Mouse (Mus musculus): ENCODE measurements around the gene Lhpp. TPM values are rescaled to one million over a fixed set of nuclear protein-coding genes. Genes with fewer than 3 reads are reported as not detected.

The Lhpp gene
- polyA plus RNA-seq, 1 experiment from 2014 or later, result 17.3 TPM

DNA sequence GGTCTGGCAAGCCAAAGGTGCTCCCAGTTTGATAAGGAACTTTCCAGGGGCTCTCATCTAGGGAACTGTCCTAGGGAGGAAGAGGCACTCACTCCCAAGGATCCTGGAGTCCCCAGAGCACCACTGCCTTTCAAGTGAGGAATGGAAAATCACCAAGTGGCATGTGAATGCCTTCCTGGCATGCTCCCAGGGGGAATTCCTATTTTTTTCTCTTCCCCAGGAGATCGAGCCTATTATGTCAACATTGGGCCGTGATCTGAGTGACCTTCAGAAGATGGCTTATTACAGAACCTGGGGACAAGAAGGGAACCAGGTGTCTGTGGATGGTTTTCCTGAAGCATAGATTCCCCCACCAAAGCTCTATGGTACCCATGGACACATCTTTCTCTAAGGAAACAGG lies 141.3 kb downstream of the Lhpp start:
- H3K4me1 ChIP-seq, result peaks cover 18% of the 10 kb centered on the region
- no peak overlapping the region for H3K27ac ChIP-seq
- DNase-seq (ENCODE audit: extremely low spot score, low spot score), result no peak
- 92% methylated on average over 2 of the region's 2 CpGs for WGBS
- H3K4me3 ChIP-seq, result no peak overlapping the region
- H3K27me3 ChIP-seq (ENCODE audit: poor library complexity, severe bottlenecking), result no peaks in the 10 kb centered on the region
- no peaks in the 10 kb centered on the region for H3K9me3 ChIP-seq
- peaks cover 82% of the 10 kb centered on the region for H3K36me3 ChIP-seq (replicated peaks)

GRCm38 (mm10) chr7:132753518-132754388 lies 143.3 kb downstream of the Lhpp start:
- Histone ChIP-seq H3K27me3 (ENCODE audit: poor library complexity, severe bottlenecking) (no peaks in the 10 kb centered on the region), H3K4me1 (peaks cover 18% of the 10 kb centered on the region), H3K27ac (peak overlapping the region; percentile 17), H3K36me3 (replicated peaks) (peaks cover 83% of the 10 kb centered on the region), H3K4me3 (no peak overlapping the region), H3K9me3 (no peaks in the 10 kb centered on the region)
- DNase-seq (ENCODE audit: extremely low spot score, low spot score), result no peak
- 75% methylated on average over 4 of the region's 4 CpGs for WGBS

DNA sequence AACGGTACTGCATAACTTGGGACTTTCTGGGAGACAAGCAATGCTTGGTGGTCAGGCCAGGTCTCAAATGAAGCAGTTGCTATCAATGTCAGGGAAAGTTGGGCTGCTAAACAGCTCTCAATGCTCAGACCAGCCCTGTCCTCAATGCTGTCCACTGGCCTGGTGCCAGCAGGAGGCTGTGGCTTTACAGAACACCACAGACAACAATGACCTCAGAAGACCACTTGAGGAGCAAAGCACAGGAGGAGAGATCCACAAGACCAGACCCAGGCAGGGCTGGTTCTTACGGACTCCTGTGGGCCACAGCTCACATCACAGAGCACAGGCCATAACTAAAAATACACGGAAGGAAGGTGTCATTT lies 143.9 kb downstream of the Lhpp start:
- H3K4me3 ChIP-seq, result no peak overlapping the region
- H3K4me1 ChIP-seq, result peaks cover 20% of the 10 kb centered on the region
- H3K9me3 ChIP-seq, result no peaks in the 10 kb centered on the region
- no peaks in the 10 kb centered on the region for H3K27me3 ChIP-seq (ENCODE audit: poor library complexity, severe bottlenecking)
- peak overlapping the region; percentile 17 for H3K27ac ChIP-seq
- WGBS, result 83% methylated on average over 3 of the region's 3 CpGs
- no peak for DNase-seq (ENCODE audit: extremely low spot score, low spot score)
- H3K36me3 ChIP-seq (replicated peaks), result peaks cover 84% of the 10 kb centered on the region

Other genes starting within 250 kb of the Lhpp start
- 126 and 129 TPM in 2 replicates for gene Oat, start 34.2 kb upstream of the Lhpp start, polyA plus RNA-seq (2016; fragmentation: Nextera tagmentation; extraction: Ambion mirVana)
- gene Nkx1-2, start 11.0 kb upstream of the Lhpp start, polyA plus RNA-seq (2016; fragmentation: Nextera tagmentation; extraction: Ambion mirVana), result 0.09 and 0.15 TPM in 2 replicates
- gene Fam53b, start 203.2 kb downstream of the Lhpp start, polyA plus RNA-seq (2016; fragmentation: Nextera tagmentation; extraction: Ambion mirVana), result 39.4 and 39.5 TPM in 2 replicates
- 76.8 and 80.9 TPM in 2 replicates for gene Eef1akmt2, start 242.0 kb downstream of the Lhpp start, polyA plus RNA-seq (2016; fragmentation: Nextera tagmentation; extraction: Ambion mirVana)
- gene Abraxas2, start 248.6 kb downstream of the Lhpp start, polyA plus RNA-seq (2016; fragmentation: Nextera tagmentation; extraction: Ambion mirVana), result 32.9 and 33.9 TPM in 2 replicates

Data from forebrain, embryonic 10.5 days (tissue).